Mouse (Mus musculus) MEL-GATA-1-ER (cell line): ENCODE measurements around the gene Comt.

Source experiments
- DNase-seq: peaks from one replicate; pipeline ENCODE4 v3.0.0-alpha.2; 2012; ENCODE audit warnings: low read depth; ENCODE audit errors: extremely low read depth

The Comt gene

GRCm38 (mm10) chr16:18426802-18427280, at the start of gene Comt:
Gene Comt (minus strand): TSS chr16:18426852.
- no peak for DNase-seq

- no peak for DNase-seq
These were observed 47.4 kb upstream of the Comt start for GRCm38 (mm10) chr16:18474021-18474420.

GRCm38 (mm10) chr16:18472976-18473375, 46.3 kb upstream of the Comt start:
- DNase-seq: no peak

- no peak for DNase-seq
These were observed 45.8 kb upstream of the Comt start for GRCm38 (mm10) chr16:18472416-18472815.

- no peak for DNase-seq
These were observed 45.3 kb upstream of the Comt start for GRCm38 (mm10) chr16:18471976-18472375.

GRCm38 (mm10) chr16:18471381-18471955, 44.8 kb upstream of the Comt start:
- no peak for DNase-seq

- no peak for DNase-seq
These were observed 44.2 kb upstream of the Comt start for GRCm38 (mm10) chr16:18470829-18471228.

GRCm38 (mm10) chr16:18464271-18464670, 37.6 kb upstream of the Comt start:
- DNase-seq: no peak

- DNase-seq: no peak
These were observed 35.9 kb upstream of the Comt start for GRCm38 (mm10) chr16:18462598-18462997.

GRCm38 (mm10) chr16:18462031-18462430, 35.4 kb upstream of the Comt start:
- no peak for DNase-seq

GRCm38 (mm10) chr16:18460826-18461225, 34.2 kb upstream of the Comt start:
- DNase-seq: no peak

- DNase-seq: peak; percentile 88
These were observed 33.3 kb upstream of the Comt start for GRCm38 (mm10) chr16:18459955-18460370.

- no peak for DNase-seq
These were observed 32.8 kb upstream of the Comt start for GRCm38 (mm10) chr16:18459335-18459954.

GRCm38 (mm10) chr16:18458661-18459060, 32.0 kb upstream of the Comt start:
- no peak for DNase-seq

- DNase-seq: no peak
These were observed 28.8 kb upstream of the Comt start for GRCm38 (mm10) chr16:18455407-18455806.

- DNase-seq: no peak
These were observed 27.2 kb upstream of the Comt start for GRCm38 (mm10) chr16:18453846-18454245.

- no peak for DNase-seq
These were observed 25.8 kb upstream of the Comt start for GRCm38 (mm10) chr16:18452361-18452862.

GRCm38 (mm10) chr16:18451486-18452181, 25.0 kb upstream of the Comt start:
- DNase-seq: no peak

GRCm38 (mm10) chr16:18449005-18449404, 22.4 kb upstream of the Comt start:
- no peak for DNase-seq

GRCm38 (mm10) chr16:18448104-18448503, 21.5 kb upstream of the Comt start:
- no peak for DNase-seq

GRCm38 (mm10) chr16:18447243-18447642, 20.6 kb upstream of the Comt start:
- DNase-seq: no peak

- DNase-seq: peak; percentile 50
These were observed 16.8 kb upstream of the Comt start for GRCm38 (mm10) chr16:18443385-18443841.
